Mouse (Mus musculus) left cerebral cortex, postnatal 10 days (tissue): ENCODE measurements around the gene Nkain4. TPM values are rescaled to one million over a fixed set of nuclear protein-coding genes. Genes with fewer than 3 reads are reported as not detected.

Experiments
- microRNA-seq: library from miRNA; unstranded; fragments of <30 nt; microRNA quantifications from one replicate; pipeline ENCODE4 v1.2.0, GENCODE M21; 2022
- total RNA-seq, 2 experiments: library from RNA; stranded (reverse); gene quantifications; 2 replicates each; pipeline ENCODE4 v1.2.3; 2021

The Nkain4 gene
- total RNA-seq, 2 experiments from 2014 or later, result 39.3 to 39.9 TPM

Small RNAs within 50 kb of the gene (microRNA-seq; reads per million reads assigned to microRNA genes)
- 2.6 reads per million for gene Mir124a-3

Other genes with a start within 250 kb of the Nkain4 start
- gene Dido1, start 244.7 kb downstream of the Nkain4 start, total RNA-seq, result 10 to 100 TPM; 56.0 to 56.3 TPM
- gene Gid8, start 244.6 kb downstream of the Nkain4 start, total RNA-seq, result 10 to 100 TPM; 62.4 to 66.6 TPM
- gene Slc17a9, start 229.4 kb downstream of the Nkain4 start, total RNA-seq, result under 1 TPM; 0.28 to 0.77 TPM
- gene Bhlhe23, start 177.8 kb downstream of the Nkain4 start, total RNA-seq, result under 1 TPM; 0.30 to 0.45 TPM
- gene Ythdf1, start 33.8 kb downstream of the Nkain4 start, total RNA-seq, result 10 to 100 TPM; 62.7 to 67.6 TPM
- not detected for gene Birc7, start 25.7 kb downstream of the Nkain4 start, total RNA-seq
- gene Arfgap1, start 12.5 kb upstream of the Nkain4 start, total RNA-seq, result 100 to 1,000 TPM; 127 to 128 TPM
- gene Col20a1, start 31.8 kb upstream of the Nkain4 start, total RNA-seq, result under 1 TPM; 0.87 to 0.94 TPM
- gene Chrna4, start 88.8 kb upstream of the Nkain4 start, total RNA-seq, result 10 to 100 TPM; 40.5 to 44.1 TPM
- gene Kcnq2, start 180.6 kb upstream of the Nkain4 start, total RNA-seq, result 100 to 1,000 TPM; 178 to 181 TPM
- gene Eef1a2, start 202.3 kb upstream of the Nkain4 start, total RNA-seq, result 100 to 1,000 TPM; 898 to 906 TPM
- 100 to 1,000 TPM; 111 to 117 TPM for gene Ppdpf, start 232.5 kb upstream of the Nkain4 start, total RNA-seq
- gene Ptk6, start 248.1 kb upstream of the Nkain4 start, total RNA-seq, result not detected